Mouse (Mus musculus) E14TG2a.4 (cell line): Measurements from ENCODE around the gene Lpin2.

Source experiments
- H3K27me3 ChIP-seq: 2 replicates; pipeline ENCODE4 v1.6.1; 2014; ENCODE audit warnings: low read length, control low read depth; ENCODE audit not compliant: insufficient read depth
- H3K36me3 ChIP-seq: 2 replicates; pipeline ENCODE4 v1.6.1; 2014; ENCODE audit warnings: low read length, control low read depth; ENCODE audit not compliant: insufficient read depth
- H3K4me1 ChIP-seq: replicated peaks from 2 replicates; pipeline ENCODE4 v1.6.1; 2014; ENCODE audit warnings: low read depth, low read length, control low read depth
- H3K4me3 ChIP-seq: replicated peaks from 2 replicates; pipeline ENCODE4 v1.5.1; 2014; ENCODE audit warnings: mild to moderate bottlenecking, low read length
- H3K9me3 ChIP-seq: 2 replicates; pipeline ENCODE4 v1.6.1; 2014; ENCODE audit warnings: low read length, control low read depth
- CTCF ChIP-seq: conservative IDR thresholded peaks from 2 replicates; pipeline ENCODE4 v1.5.1; 2014; ENCODE audit warnings: low read length
- NANOG ChIP-seq: IDR thresholded peaks from 2 replicates; pipeline ENCODE4 v1.6.1; 2014; ENCODE audit warnings: borderline replicate concordance, low read length, mixed read lengths
- POU5F1 ChIP-seq: IDR thresholded peaks from 2 replicates; pipeline ENCODE4 v1.6.1; 2014; ENCODE audit warnings: low read length, borderline replicate concordance

Lpin2 gene

GRCm38 (mm10) chr17:71292897-71293296 is 110.5 kb downstream of the Lpin2 start:
- TF ChIP-seq CTCF (no peak), POU5F1 (no peak), NANOG (no peak)
- no peaks in the 10 kb centered on the region for H3K27me3 ChIP-seq
- no peaks in the 10 kb centered on the region for H3K36me3 ChIP-seq
- H3K4me3 ChIP-seq = no peak overlapping the region
- H3K4me1 ChIP-seq = no peaks in the 10 kb centered on the region
- H3K9me3 ChIP-seq = no peaks in the 10 kb centered on the region

DNA sequence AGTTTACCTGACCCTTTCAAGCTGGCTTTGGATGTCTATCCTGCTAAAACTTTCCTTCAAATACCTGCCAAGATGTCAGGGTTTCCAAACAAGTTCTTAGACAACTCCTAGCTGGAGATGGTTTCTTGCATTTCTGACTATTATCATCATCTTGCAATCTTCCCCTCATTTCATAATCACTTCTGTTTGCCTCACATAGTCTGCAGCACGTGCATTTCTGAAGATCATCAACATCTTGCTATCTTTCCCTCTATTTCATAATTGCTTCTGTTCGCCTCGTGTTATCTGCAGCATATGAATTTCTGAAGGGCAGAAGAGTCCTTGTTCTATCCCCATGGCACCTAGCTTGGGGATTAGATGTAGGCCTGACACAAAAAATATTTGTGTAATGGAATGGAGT is 112.2 kb downstream of the Lpin2 start:
- Histone ChIP-seq H3K4me3 (no peak overlapping the region), H3K4me1 (no peaks in the 10 kb centered on the region), H3K36me3 (no peaks in the 10 kb centered on the region), H3K27me3 (no peaks in the 10 kb centered on the region), H3K9me3 (no peaks in the 10 kb centered on the region)
- no peak for TF ChIP-seq NANOG
- no peak for TF ChIP-seq CTCF
- no peak for TF ChIP-seq POU5F1
